Mouse (Mus musculus): ENCODE measurements around the gene Zc3h6.

GRCm38 (mm10) chr2:128967661-128968441 is 649 bp downstream of the Zc3h6 start, which contains the start of gene Gm10762:
- TF ChIP-seq POLR2A (IDR thresholded peaks at IDR 0.05; ENCODE audit: borderline replicate concordance, extremely low read depth, insufficient read depth, insufficient read length, poor library complexity, severe bottlenecking), result peak; percentile 63; the same call in 1 of the 2 replicates
- no peak for TF ChIP-seq CTCF (IDR thresholded peaks at IDR 0.05; ENCODE audit: borderline replicate concordance, extremely low read depth, insufficient read depth, insufficient read length)
